Mouse (Mus musculus): ENCODE measurements around the gene Itga7. TPM values are rescaled to one million over a fixed set of nuclear protein-coding genes. Genes with fewer than 3 reads are reported as not detected.

The Itga7 gene
- polyA plus RNA-seq, 1 experiment from 2014 or later = 12.4 TPM

- WGBS = 89% methylated on average over 3 of the region's 3 CpGs
Measured at GRCm38 (mm10) chr10:128916665-128917064, 17.0 kb upstream of the Itga7 start.

DNA sequence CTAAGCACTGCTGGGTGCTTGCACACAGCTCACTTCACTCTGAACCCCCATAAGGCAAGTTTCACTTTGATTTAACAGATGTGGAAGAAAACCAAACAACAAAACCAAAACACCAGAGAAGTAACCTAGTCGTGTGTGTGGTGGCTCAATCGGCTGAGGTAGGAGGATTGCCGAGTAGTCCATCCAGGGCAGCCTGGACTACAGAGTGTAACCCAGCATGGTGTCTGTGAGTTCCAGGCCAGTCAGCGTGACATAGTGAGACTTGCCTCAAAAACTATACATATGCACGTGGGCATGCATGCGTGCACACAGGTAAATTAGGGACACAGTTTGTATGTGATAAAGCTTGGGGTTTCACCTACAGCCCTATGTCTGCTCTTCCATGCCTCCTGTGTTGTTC lies 16.2 kb upstream of the Itga7 start:
- peaks cover 39% of the 10 kb centered on the region for H3K4me1 ChIP-seq (ENCODE audit: control insufficient read depth, insufficient read depth, low read length)
- H3K27me3 ChIP-seq (ENCODE audit: control insufficient read depth, insufficient read depth, low read length) = no peaks in the 10 kb centered on the region
- no peak for ATAC-seq (ENCODE audit: insufficient read depth, low FRiP score)
- H3K27ac ChIP-seq (ENCODE audit: low read length) = no peak overlapping the region
- no peak overlapping the region for H3K4me3 ChIP-seq (replicated peaks; ENCODE audit: low read length)
- H3K4me2 ChIP-seq (ENCODE audit: low read depth, low read length) = no peak overlapping the region
- H3K9me3 ChIP-seq (replicated peaks; ENCODE audit: control insufficient read depth, low read length) = no peaks in the 10 kb centered on the region
- no peak overlapping the region for H3K9ac ChIP-seq (ENCODE audit: low read length)
- no peaks in the 10 kb centered on the region for H3K36me3 ChIP-seq (ENCODE audit: control insufficient read depth, insufficient read depth, low read length)
- WGBS = 87% methylated on average over 6 of the region's 6 CpGs

More at GRCm38 (mm10) chr10:128916665-128917064, 17.0 kb upstream of the Itga7 start:
- H3K36me3 ChIP-seq (ENCODE audit: control insufficient read depth, insufficient read depth, low read length) = no peaks in the 10 kb centered on the region
- no peak overlapping the region for H3K9ac ChIP-seq (ENCODE audit: low read length)
- H3K27me3 ChIP-seq (ENCODE audit: control insufficient read depth, insufficient read depth, low read length) = no peaks in the 10 kb centered on the region
- ATAC-seq (ENCODE audit: insufficient read depth, low FRiP score) = no peak
- no peaks in the 10 kb centered on the region for H3K9me3 ChIP-seq (replicated peaks; ENCODE audit: control insufficient read depth, low read length)
- peaks cover 32% of the 10 kb centered on the region for H3K4me1 ChIP-seq (ENCODE audit: control insufficient read depth, insufficient read depth, low read length)
- H3K27ac ChIP-seq (ENCODE audit: low read length) = no peak overlapping the region
- no peak overlapping the region for H3K4me2 ChIP-seq (ENCODE audit: low read depth, low read length)
- H3K4me3 ChIP-seq (replicated peaks; ENCODE audit: low read length) = no peak overlapping the region

GRCm38 (mm10) chr10:128918246-128918645 lies 15.4 kb upstream of the Itga7 start:
- Histone ChIP-seq H3K36me3 (ENCODE audit: control insufficient read depth, insufficient read depth, low read length) (no peaks in the 10 kb centered on the region), H3K27ac (ENCODE audit: low read length) (peak overlapping the region; percentile 97; the same call in 1 of the 2 replicates), H3K9me3 (replicated peaks; ENCODE audit: control insufficient read depth, low read length) (no peaks in the 10 kb centered on the region), H3K4me1 (ENCODE audit: control insufficient read depth, insufficient read depth, low read length) (peaks cover 44% of the 10 kb centered on the region), H3K4me3 (replicated peaks; ENCODE audit: low read length) (no peak overlapping the region), H3K4me2 (ENCODE audit: low read depth, low read length) (no peak overlapping the region), H3K9ac (ENCODE audit: low read length) (no peak overlapping the region), H3K27me3 (ENCODE audit: control insufficient read depth, insufficient read depth, low read length) (no peaks in the 10 kb centered on the region)
- WGBS = 72% methylated on average over 7 of the region's 7 CpGs
- ATAC-seq (ENCODE audit: insufficient read depth, low FRiP score) = no peak

- H3K4me3 ChIP-seq (replicated peaks; ENCODE audit: low read length) = no peak overlapping the region
- no peaks in the 10 kb centered on the region for H3K36me3 ChIP-seq (ENCODE audit: control insufficient read depth, insufficient read depth, low read length)
- H3K27me3 ChIP-seq (ENCODE audit: control insufficient read depth, insufficient read depth, low read length) = no peaks in the 10 kb centered on the region
- peak overlapping the region; percentile 53; the same call in 1 of the 2 replicates for H3K9ac ChIP-seq (ENCODE audit: low read length)
- ATAC-seq (ENCODE audit: insufficient read depth, low FRiP score) = peak; percentile 12; the same call in 1 of the 2 replicates
- H3K4me2 ChIP-seq (ENCODE audit: low read depth, low read length) = no peak overlapping the region; the same call in 1 of the 2 replicates
- H3K4me1 ChIP-seq (ENCODE audit: control insufficient read depth, insufficient read depth, low read length) = peaks cover 51% of the 10 kb centered on the region
- 24% methylated on average over 6 of the region's 6 CpGs for WGBS
- H3K27ac ChIP-seq (ENCODE audit: low read length) = peak overlapping the region; percentile 97
- no peaks in the 10 kb centered on the region for H3K9me3 ChIP-seq (replicated peaks; ENCODE audit: control insufficient read depth, low read length)
Measured at GRCm38 (mm10) chr10:128919203-128919631, 14.4 kb upstream of the Itga7 start.

- Histone ChIP-seq H3K36me3 (ENCODE audit: control insufficient read depth, insufficient read depth, low read length) (no peaks in the 10 kb centered on the region), H3K9me3 (replicated peaks; ENCODE audit: control insufficient read depth, low read length) (no peaks in the 10 kb centered on the region), H3K27me3 (ENCODE audit: control insufficient read depth, insufficient read depth, low read length) (no peaks in the 10 kb centered on the region), H3K4me1 (ENCODE audit: control insufficient read depth, insufficient read depth, low read length) (peaks cover 52% of the 10 kb centered on the region), H3K9ac (ENCODE audit: low read length) (no peak overlapping the region), H3K27ac (ENCODE audit: low read length) (peak overlapping the region; percentile 97), H3K4me2 (ENCODE audit: low read depth, low read length) (no peak overlapping the region), H3K4me3 (replicated peaks; ENCODE audit: low read length) (no peak overlapping the region)
- no peak for ATAC-seq (ENCODE audit: insufficient read depth, low FRiP score)
- 64% methylated on average over 7 of the region's 7 CpGs for WGBS
Measured at GRCm38 (mm10) chr10:128919966-128920365, 13.7 kb upstream of the Itga7 start.

- H3K27ac ChIP-seq (ENCODE audit: low read length) = peak overlapping the region; percentile 97
- H3K4me3 ChIP-seq (replicated peaks; ENCODE audit: low read length) = no peak overlapping the region
- H3K9ac ChIP-seq (ENCODE audit: low read length) = peak overlapping the region; percentile 31; the same call in 1 of the 2 replicates
- H3K4me2 ChIP-seq (ENCODE audit: low read depth, low read length) = 0 out of 2 replicates have a peak overlapping the region, but pooled peaks have one; percentile 11
- H3K27me3 ChIP-seq (ENCODE audit: control insufficient read depth, insufficient read depth, low read length) = no peaks in the 10 kb centered on the region
- WGBS = 46% methylated on average over 3 of the region's 3 CpGs
- H3K36me3 ChIP-seq (ENCODE audit: control insufficient read depth, insufficient read depth, low read length) = no peaks in the 10 kb centered on the region
- H3K9me3 ChIP-seq (replicated peaks; ENCODE audit: control insufficient read depth, low read length) = no peaks in the 10 kb centered on the region
- peaks cover 52% of the 10 kb centered on the region for H3K4me1 ChIP-seq (ENCODE audit: control insufficient read depth, insufficient read depth, low read length)
- ATAC-seq (ENCODE audit: insufficient read depth, low FRiP score) = no peak
Measured at GRCm38 (mm10) chr10:128920736-128921161, 12.9 kb upstream of the Itga7 start.

GRCm38 (mm10) chr10:128921251-128921650 lies 12.4 kb upstream of the Itga7 start:
- Histone ChIP-seq H3K27me3 (ENCODE audit: control insufficient read depth, insufficient read depth, low read length) (no peaks in the 10 kb centered on the region), H3K4me1 (ENCODE audit: control insufficient read depth, insufficient read depth, low read length) (peaks cover 52% of the 10 kb centered on the region), H3K4me2 (ENCODE audit: low read depth, low read length) (no peak overlapping the region; the same call in 1 of the 2 replicates), H3K9ac (ENCODE audit: low read length) (0 out of 2 replicates have a peak overlapping the region, but pooled peaks have one; percentile 31), H3K4me3 (replicated peaks; ENCODE audit: low read length) (no peak overlapping the region), H3K9me3 (replicated peaks; ENCODE audit: control insufficient read depth, low read length) (no peaks in the 10 kb centered on the region), H3K27ac (ENCODE audit: low read length) (peak overlapping the region; percentile 97), H3K36me3 (ENCODE audit: control insufficient read depth, insufficient read depth, low read length) (no peaks in the 10 kb centered on the region)
- no peak for ATAC-seq (ENCODE audit: insufficient read depth, low FRiP score)
- 57% methylated on average over 1 of the region's 1 CpGs for WGBS

- H3K4me3 ChIP-seq (replicated peaks; ENCODE audit: low read length) = peak overlapping the region; percentile 81
- H3K9me3 ChIP-seq (replicated peaks; ENCODE audit: control insufficient read depth, low read length) = no peaks in the 10 kb centered on the region
- H3K36me3 ChIP-seq (ENCODE audit: control insufficient read depth, insufficient read depth, low read length) = no peaks in the 10 kb centered on the region
- H3K27me3 ChIP-seq (ENCODE audit: control insufficient read depth, insufficient read depth, low read length) = no peaks in the 10 kb centered on the region
- WGBS = 61% methylated on average over 16 of the region's 16 CpGs
- ATAC-seq (ENCODE audit: insufficient read depth, low FRiP score) = no peak
- H3K27ac ChIP-seq (ENCODE audit: low read length) = peak overlapping the region; percentile 97
- peak overlapping the region; percentile 87 for H3K9ac ChIP-seq (ENCODE audit: low read length)
- H3K4me1 ChIP-seq (ENCODE audit: control insufficient read depth, insufficient read depth, low read length) = peaks cover 52% of the 10 kb centered on the region
- peak overlapping the region; percentile 79 for H3K4me2 ChIP-seq (ENCODE audit: low read depth, low read length)
Measured at GRCm38 (mm10) chr10:128921883-128922821, 11.5 kb upstream of the Itga7 start.

DNA sequence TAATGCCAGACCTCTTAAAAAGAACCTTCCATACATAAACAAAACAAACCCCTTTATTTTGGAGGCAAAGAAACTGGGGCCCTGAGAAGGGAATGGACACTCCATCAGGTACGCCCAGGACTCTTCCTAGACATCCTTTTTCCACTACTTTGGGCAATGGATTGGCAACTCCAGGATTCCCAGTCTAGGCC lies 10.9 kb upstream of the Itga7 start, which contains the start of gene Rdh5:
Gene Rdh5, minus strand, starts transcription at position 67 of the 191 bp plus-strand sequence.
- H3K9ac ChIP-seq (ENCODE audit: low read length) = peak within 1 kb of the TSS; percentile 87
- H3K9me3 ChIP-seq (replicated peaks; ENCODE audit: control insufficient read depth, low read length) = no peaks in the 10 kb centered on the region
- no peaks in the 10 kb centered on the region for H3K27me3 ChIP-seq (ENCODE audit: control insufficient read depth, insufficient read depth, low read length)
- H3K4me3 ChIP-seq (replicated peaks; ENCODE audit: low read length) = peak within 1 kb of the TSS; percentile 81
- H3K4me1 ChIP-seq (ENCODE audit: control insufficient read depth, insufficient read depth, low read length) = peaks cover 52% of the 10 kb centered on the region
- WGBS = 11% methylated on average over 1 of the region's 1 CpGs
- ATAC-seq (ENCODE audit: insufficient read depth, low FRiP score) = no peak
- H3K4me2 ChIP-seq (ENCODE audit: low read depth, low read length) = peak within 1 kb of the TSS; percentile 79
- H3K36me3 ChIP-seq (ENCODE audit: control insufficient read depth, insufficient read depth, low read length) = no peaks in the 10 kb centered on the region
- peak within 1 kb of the TSS; percentile 97 for H3K27ac ChIP-seq (ENCODE audit: low read length)
